Mouse (Mus musculus): ENCODE measurements around the gene Mr1. TPM values are rescaled to one million over a fixed set of nuclear protein-coding genes. Genes with fewer than 3 reads are reported as not detected.

The Mr1 gene
- total RNA-seq, 2 experiments from 2014 or later, result 27.8 to 33.1 TPM

Other genes with a start within 250 kb of the Mr1 start
- 10 to 100 TPM; 12.8 to 14.4 TPM for gene Ier5, start 47.2 kb downstream of the Mr1 start, total RNA-seq (2021)
- 10 to 100 TPM; 72.5 to 76.7 TPM for gene Stx6, start 11.9 kb upstream of the Mr1 start, total RNA-seq (2021)
- 10 to 100 TPM; 34.2 to 36.5 TPM for gene BC034090, start 97.6 kb upstream of the Mr1 start, total RNA-seq (2021)